Mouse (Mus musculus): ENCODE results near the gene Iqcn.
A peak's percentile ranks its signal among the peaks of the same experiment; 100 is the strongest.

Gene Iqcn

DNA sequence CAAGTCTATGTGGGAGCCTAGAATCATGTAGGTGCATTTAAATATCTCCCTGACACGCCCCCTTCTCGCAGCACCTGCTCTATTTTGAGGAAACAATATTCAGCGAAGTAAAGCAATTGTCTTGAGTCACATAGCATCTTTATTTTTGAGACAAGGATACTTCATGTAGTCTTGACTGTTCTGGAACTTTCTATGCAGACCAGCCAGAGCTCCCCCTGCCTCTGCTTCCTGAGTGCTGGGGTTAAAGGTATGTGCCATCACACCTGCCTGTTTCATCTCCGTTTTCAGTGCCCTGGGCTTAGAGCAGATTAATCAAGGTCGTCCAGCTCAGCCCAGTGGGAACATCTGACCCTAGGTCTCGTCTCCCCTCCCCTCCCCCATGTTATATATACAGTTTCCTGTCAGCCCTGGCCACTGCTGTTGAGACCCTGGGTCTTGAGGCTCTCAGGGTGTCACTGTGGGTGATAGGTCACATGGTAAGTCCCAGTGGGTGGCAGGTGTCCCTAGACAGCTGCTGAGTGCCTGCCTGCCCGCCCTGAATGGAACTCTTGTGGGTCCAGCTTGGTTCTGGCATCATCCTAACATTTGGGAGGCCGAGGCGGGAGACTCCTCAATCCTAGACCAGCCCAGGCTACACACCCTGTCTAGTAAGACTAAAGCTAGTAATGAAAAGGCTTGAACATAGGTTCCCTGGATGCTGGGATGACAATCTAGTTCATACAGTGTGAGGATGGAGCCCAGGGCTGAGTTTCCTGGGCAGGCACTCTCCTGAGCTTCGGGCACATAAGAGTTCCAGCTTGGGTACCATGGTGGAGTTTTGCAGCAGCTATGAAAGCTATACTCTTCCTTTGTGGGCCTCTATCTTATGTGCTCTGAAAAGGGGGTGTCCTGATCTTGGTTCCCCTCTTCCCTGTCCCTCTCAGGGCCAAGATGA lies 1.9 kb upstream of the Iqcn start:
- no peak for DNase-seq (ENCODE audit: low read depth)

DNA sequence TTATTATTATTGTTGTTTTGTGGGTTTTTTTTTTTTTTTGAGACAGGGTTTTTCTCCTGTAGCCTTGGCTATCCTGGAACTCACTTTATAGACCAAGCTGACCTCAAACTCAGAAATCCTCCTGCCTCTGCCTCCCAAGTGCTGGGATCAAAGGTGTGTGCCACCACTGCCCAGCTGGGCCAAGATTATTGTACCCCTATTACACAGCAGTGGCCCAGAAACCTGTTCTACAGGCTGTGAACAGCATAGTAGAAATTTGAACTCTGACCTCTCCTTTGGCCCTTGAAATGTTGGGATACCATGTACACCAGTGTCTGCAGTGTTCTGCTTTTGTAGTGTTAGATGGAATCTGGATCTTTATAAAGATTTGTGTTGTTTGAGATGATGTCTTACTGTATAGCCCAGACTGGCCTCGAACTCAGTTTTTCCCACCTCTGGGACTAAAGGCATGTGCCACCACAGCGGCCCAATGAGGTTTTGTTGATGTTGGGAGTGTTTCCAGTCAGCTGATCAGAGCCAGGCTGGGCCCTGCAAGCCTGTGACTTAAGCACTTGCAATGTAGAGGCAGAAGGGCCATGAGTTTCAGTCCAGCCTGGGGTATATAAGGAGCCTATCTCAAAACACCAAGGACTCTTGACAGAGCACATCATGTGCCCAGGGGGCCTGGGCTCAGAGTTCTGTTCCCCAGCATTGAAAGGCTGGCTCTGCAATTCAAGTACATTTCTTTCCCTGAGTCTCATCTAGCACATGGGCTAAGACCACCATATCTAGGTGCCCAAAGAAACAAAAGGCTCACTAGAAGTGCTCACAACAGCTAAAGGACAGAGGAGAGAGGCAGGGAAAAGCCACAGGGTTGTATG lies 1.0 kb upstream of the Iqcn start:
- DNase-seq (ENCODE audit: low read depth) = peak; percentile 64

DNA sequence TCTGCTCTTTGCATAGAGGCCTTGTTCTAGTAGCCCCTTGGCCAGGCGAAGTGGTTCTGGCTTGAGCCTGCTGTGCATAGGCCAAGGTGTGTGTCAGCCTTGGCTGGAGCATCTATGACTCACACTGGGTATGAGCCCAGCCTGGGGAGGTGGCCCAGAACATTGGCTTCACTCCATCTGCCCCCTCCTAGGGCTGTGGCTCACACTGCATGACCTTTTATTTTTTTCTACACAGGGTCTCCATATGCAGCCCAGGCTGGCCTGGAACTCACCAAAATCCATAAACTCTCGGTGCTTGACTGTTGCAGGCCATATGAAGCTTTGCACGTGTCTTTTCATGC lies 445 bp upstream of the Iqcn start:
- DNase-seq (ENCODE audit: low read depth) = no peak

DNA sequence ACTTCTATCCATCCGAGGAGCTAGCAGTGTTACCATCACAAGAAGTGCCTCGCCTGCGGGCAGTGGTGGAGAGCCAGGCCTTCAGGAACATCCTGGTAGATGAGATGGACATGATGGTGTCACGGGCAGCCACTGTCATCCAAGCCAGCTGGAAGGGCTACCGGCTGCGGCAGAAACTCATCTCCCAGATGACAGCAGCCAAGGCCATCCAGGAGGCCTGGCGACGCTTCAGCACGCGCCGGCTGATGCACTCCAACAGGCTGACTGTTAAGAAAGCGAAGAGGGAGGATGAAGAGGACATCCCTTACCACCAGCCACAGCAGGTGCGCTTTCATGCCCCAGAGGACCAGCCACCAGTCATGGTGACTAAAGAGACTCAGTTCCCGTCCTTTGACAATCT lies 5.0 kb downstream of the Iqcn start:
- DNase-seq (ENCODE audit: low read depth) = no peak

DNA sequence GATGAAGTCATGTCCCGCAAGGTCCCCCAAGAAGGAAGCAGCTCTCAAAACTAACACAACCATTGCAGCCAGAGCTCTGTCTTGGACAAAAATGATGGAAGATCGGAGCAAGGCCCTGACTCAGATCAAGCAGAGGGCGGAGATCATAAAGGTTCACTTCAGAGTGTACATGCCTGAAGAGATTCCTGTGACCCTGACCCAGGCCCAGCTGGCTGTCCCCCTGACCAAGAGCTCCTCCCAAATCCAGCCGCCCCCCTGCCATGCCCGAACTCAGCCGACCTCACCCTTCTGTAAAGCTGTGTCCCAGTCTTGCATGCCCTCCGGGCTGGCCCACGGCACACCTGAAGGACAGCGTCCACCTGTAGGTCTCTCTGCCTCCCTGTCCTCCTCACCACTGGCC lies 6.5 kb downstream of the Iqcn start:
- no peak for DNase-seq (ENCODE audit: low read depth)

DNA sequence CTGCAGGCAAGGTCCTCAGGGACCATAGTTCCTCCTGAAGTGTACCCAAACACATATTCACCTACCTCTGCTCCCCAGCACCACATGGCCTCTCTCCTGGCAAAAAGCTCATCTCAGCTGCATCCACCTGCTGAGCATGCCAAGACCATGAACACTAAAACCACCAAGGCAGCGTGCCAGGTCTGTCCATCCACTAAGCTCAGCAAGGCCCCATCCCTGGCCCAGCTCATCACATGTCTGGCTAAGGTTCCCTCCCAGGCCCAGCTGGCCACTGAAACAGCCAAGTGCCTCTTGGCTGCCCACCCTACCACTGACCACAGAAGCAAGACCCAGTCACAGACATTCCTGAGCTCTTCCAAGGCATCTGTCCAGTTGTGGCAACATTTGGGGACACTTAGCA lies 7.0 kb downstream of the Iqcn start:
- no peak for DNase-seq (ENCODE audit: low read depth)

DNA sequence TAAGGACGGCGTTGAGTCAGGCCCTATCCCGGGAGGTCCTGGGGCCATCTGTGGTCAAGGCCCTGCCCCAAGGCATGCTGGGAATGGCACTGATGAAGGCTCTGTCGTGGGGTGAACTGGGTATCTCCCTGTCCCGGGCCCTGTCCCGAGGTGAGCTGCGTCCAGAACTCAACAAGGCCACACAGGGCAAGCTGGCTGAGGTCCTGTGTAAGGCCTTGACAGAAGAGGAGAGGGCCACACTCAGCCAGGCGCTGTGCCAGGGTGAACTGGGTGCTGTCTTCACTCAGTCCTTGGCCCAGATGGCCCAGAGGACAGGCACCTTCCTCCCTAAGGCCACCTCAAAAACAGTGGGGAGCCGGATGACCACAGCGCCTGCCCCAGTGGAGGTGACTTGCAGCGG lies 7.8 kb downstream of the Iqcn start:
- DNase-seq (ENCODE audit: low read depth) = no peak

DNA sequence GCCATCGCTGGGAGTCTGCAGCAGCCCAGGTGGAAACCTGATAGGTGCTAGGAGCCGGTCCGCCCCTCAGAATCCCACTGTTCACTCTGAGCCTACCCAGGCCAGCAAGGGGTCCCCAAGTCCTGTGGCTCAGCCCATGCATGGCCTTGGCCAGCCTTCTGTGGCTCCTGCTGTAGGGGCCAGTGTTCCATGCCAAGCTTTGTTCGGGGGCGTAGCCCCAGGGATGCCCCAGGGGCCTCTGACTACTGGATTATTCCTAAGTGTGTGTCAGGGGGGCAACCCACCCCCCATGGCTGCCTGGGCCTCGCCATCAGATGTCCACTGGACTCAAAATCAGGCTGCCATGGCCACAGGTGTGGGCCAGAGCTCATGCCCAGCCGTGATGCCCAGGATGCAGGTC lies 10.7 kb downstream of the Iqcn start:
- DNase-seq (ENCODE audit: low read depth) = no peak

DNA sequence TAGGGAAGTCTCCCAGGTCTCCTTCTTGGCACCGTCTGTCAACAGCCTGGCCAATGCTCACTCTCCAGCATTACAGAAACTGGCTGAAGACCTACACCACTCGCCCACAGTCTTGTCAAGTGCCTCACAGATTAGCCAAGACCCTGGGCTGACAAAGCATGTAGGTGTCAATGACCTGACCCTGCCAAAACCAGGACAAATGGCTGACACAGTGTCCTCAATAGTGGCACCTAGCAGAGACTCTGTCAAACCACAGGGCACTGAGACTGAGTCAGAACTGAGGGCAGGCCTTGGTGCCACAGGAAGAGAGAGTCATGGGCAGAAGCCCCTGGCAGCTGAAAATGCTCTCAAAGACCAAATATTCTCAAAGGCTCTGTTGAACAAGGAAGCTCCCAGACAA lies 11.8 kb downstream of the Iqcn start:
- no peak for DNase-seq (ENCODE audit: low read depth)

DNA sequence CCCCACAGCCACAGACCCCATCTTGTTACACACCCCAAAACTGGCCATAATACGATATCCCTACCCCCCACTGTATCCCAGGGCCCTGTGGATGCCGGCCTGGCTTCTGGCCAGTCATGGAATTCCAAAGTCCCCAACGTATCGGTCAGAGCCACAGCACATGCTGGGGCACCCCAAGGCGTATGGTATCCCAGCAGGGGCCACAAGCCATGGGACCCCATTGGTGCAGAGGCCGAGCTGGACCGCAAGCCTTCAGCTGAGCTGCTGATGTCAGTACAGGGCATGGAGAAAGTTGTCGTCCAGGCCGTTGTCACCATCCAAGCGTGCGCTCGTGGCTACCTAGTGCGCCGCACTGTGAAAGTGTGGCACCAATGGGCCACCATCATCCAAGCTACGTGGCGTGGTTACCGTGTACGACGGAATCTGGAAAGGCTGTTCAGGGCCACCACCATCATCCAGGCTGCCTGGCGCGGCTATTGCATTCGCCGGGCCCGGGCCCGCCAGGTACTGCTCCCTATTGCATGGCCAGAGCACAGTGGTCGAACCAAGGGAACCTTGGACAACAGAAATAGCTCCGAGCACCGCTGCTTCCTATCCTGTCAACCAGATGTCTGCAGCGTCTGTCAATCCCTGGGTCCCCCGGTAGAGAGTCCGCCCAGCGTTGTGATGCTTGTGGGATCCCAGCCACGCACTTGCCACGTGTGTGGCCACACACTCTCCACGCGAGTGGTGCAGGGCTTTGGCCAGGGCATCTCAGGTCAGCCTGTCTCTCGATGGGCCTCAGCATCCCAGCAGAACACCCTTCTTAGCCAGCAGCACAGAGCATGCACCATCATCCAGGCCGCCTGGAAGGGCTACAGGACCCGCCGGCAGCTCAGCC lies 13.5 kb downstream of the Iqcn start:
- no peak for DNase-seq (ENCODE audit: low read depth)

DNA sequence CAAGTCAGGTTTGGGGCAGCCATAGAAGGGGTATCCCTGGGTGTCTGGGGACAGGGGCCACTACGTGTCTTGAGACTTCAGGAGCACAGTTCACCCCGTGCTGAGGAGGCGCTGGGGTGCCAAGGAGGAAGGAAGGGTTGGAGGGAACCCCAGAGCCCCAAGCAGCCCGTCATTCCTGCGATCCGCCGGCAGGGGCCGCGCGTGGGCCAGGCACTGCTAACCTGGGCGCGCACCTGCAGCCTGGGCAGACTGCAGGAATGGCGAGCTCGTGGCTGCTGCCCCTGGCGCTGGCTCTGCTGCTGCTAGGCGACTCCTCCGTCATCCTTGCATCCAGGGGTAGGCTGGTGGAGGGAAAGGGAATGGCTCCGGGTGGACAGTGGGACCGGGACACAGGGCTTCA lies 15.0 kb downstream of the Iqcn start, which contains the start of gene Gm3336:
TSS of gene Gm3336 (plus strand) at position 247 of the 400 bp plus-strand sequence.
- peak; percentile 85 for DNase-seq (ENCODE audit: low read depth)

DNA sequence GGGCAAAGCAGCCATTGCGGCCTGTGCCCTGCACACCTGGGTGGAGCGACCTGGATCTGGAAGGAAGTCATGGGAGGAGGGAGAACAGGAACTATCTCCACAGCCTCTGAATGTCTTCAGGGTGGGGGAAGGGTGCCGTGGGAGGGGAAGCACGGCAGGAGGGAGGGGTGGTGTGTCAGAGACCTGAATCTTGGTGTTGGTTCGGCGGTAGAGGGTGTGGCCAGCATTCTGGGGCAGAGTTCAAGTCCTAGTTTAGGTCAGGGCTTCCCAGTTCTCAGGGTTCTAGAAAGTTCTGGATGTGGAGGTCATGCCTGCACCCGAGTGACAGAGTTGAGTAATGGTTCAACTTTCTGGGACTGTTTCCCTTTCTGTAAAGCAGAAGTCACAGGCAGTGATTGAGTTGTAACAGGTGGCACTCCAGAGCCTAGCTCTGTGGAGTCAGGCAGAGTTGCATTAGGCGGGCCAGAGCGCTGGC lies 16.6 kb downstream of the Iqcn start:
- DNase-seq (ENCODE audit: low read depth) = no peak

DNA sequence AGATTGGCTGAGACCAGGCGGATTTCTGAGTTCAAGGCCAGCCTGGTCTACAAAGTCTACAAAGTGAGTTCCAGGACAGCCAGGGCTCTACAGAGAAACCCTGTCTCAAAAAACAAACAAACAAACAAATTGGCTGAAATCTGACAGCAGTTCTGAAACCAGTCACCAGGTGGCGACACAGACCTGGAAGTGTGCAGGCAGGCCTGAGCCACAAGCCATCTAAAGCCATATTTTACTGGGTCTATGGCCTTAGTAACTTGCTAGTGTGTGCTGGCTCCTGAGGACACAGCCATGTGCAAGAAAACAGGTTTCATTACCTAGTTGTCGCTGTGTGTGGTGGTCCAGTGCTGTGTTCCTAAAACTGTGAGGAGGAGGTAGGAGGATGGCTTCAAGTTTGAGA lies 17.5 kb downstream of the Iqcn start:
- peak; percentile 90 for DNase-seq (ENCODE audit: low read depth)

DNA sequence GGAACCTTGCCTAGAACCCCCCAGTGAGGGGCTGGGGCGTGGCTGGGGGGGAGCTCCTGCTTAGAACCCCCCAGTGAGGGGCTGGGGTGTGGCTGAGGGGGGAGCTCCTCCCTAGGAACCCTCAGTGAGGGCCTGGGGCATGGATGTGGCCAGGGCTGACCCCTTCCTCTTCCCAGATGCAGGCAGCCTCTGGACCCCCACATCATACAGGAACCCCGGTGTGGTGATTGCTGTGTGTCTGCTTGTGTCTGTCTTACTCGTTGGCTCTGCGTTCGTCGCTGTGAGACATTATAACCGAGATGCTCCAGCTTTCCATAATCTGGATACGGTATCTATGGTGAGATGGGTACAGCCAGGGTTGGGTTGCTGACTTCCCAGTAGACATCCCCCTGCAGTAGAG lies 18.3 kb downstream of the Iqcn start:
- DNase-seq (ENCODE audit: low read depth) = no peak

DNA sequence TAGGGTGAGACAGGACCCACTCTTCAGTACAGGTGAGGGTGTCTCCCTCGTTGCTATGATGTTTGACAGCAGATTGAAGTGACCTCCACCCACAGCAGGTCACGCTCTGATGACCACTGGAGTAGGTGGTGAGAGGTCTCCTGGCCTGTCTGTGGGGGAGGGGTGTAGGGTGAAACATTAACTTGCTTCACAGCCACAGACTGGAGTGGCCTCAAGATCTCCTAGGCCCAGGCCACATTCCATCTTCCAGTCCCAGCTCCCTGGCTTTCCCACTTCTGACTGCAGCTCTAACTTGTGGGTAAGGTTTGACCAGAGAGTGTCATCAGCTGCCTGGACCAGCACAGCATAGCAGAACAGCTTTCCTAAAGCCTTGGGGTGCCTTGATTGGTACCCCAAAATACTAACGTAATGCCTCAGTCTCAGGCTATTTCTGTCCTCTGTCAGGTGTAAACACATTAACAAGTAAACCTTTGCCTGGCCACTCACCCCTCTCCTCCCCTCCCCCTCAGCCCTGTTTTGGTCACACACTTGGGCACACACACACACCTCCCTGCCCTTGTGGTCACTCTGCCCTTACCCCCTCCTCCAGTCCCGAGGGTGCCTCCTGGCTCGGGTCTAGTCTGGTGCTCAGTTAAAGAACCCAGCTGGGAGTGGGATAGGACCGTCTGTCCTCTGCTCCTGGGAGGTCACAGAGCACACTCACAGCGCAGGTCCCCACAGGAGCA lies 20.4 kb downstream of the Iqcn start, which contains the start of gene Pde4c:
TSS of gene Pde4c (plus strand) at position 235 of the 725 bp plus-strand sequence.
- no peak for DNase-seq (ENCODE audit: low read depth)

DNA sequence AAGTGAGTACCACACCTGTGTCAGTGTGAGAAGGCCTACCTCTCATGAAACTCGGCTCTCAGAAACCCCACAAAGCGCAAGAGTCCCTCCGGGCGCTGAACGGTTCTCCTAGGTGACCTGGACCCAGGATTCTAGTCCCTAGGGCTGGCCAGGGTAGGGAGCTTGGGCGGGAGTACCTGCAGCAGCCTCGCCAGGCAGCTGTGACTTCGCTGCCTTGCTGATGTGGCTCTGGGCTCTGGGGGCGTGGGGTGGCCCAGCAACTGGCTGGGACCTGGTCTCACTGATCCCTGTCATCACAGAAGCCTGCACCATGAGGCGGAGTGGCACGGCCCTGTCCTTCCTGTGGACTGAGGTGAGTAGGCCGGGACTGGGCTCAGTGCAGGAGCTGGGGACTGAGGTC lies 21.0 kb downstream of the Iqcn start:
- no peak for DNase-seq (ENCODE audit: low read depth)

DNA sequence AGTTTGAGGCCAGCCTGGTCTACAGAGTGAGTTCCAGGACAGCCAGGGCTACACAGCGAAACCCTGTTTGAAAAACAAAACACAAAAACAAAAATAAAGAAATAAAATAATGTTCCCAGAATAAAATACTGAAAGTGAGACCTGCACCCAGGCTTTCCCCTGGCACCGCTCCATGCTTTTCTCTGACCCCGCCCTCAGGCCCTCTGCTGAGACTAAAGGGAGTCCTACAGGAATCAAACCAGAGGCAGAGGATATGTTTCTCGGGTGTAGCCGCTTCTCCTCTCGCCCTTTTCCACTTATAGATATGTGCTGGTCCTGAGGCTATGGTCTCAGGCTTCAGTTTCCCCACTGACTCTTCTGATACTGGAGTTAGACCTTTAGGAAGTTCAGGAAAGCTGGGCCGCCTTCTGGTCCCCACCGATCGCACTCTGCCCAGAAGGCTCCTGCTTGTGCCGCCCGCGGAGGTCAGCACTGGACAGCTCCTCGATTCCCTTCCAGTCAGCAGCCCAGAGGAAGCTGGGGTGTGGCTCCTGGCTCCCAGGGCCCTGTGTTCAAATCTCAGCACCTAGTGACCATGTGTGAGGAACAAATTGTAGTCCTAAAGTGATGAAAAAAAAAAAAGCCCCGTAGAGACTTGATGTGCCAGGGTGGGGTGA lies 22.7 kb downstream of the Iqcn start:
- no peak for DNase-seq (ENCODE audit: low read depth)

DNA sequence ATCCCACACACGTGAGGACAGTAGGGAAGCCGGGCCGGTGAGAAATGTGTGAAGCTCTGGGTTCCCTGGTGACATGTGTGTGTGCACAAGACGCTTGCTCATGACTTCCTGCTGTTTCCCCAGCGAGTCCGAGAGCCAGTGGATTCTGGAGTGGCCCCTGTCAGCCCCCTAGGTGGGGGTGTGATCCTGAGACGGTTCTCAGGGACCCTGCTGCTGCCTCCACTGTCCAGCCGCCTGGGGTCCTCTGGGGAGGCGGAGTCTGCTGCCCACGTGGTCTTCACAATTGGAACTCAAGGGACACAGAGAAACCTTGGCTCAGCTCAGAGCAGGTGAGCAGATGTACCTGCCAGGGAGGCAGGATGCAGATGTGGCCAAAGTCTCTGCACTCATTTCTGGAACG lies 23.5 kb downstream of the Iqcn start:
- DNase-seq (ENCODE audit: low read depth) = no peak

DNA sequence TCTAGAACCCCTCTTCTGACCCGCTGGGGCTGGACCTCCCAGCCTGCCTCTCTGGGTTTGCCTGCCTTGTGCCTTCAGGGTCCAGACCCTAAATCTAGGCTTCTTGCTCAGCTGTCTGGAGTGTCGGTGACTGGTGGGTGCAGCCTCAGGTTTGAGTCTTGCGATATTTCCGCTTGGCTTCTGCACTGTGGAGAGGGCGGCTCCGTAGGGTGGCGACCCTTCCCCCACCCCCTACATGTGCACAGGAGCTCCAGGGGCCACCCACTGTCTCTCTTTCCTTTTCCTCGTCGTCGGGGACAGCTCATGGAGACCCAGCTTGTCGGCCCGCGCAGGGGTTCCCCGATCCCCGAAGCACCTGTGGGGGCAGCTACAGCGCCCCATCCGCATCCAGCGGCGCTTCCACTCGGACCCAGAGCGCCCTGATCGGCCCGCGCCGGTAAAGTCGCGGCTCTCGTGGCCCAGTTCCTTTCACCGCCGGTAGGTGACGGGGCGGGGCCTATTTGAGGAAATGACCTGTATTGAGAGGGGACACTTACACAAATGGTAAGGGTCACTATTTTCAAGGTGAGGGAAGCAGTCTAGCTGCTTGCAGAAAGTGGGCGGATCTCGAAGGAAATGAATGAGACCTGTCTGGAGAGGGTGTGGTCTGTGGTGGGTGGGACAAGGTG lies 26.7 kb downstream of the Iqcn start:
- peak; percentile 64 for DNase-seq (ENCODE audit: low read depth)

DNA sequence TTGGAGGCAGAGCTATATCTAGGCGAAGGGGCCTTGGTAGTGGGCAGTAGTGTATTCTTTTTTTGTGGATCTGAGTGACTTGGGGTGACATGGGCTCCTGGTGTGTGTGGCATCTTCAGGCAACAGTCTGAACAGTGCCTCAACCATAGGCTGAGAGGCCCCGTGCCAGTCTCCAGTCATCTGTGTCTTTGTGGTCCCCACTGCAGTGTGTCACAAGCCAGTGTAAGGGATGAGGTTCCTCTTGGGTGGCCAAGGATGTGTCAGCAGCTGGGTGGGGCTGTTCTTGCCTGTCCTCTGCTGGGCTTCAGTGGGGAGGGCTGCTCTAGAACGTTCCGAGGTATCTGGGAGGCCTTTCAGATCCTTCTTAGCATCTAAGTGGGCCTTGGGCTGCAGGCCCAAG lies 27.7 kb downstream of the Iqcn start:
- DNase-seq (ENCODE audit: low read depth) = no peak

All from naive thymus-derived CD4-positive, alpha-beta T cell, adult 2 months (primary cell).